Mouse (Mus musculus) regulatory T cell (primary cell): ENCODE data around the gene Prkra.

Source experiments
- in situ Hi-C: fragments of 300-600 bp; cut with MboI, MseI; formaldehyde crosslinking; loops from one replicate; pipeline ENCODE4 v1.15.1; 2025; ENCODE audit warnings: high pct_unique_total_duplicates

The Prkra gene

DNA sequence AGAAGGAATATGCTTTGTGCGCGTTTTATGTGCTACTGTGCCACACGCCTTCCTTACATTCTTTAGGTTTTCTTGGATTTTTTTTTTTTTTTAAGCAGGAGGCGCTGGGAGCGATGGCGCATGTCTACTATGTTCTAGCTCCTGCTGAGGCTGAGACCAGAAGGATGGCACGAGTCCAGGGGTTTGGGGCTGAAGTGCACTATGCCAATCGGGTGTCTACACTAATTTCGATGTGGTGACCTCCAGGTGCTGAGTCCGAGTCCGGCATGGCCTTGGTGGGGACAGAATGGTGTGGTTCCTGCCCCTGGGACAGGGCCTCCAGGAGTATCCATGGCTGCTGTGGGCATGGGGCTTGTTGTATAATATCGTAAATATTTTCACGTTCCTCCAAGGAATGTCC, 10.7 kb upstream of the Prkra start:
- in situ Hi-C loops = loop anchor here (25.0 kb wide), 1 partner anchor 771 kb away; no protein-coding TSS in a partner anchor

DNA sequence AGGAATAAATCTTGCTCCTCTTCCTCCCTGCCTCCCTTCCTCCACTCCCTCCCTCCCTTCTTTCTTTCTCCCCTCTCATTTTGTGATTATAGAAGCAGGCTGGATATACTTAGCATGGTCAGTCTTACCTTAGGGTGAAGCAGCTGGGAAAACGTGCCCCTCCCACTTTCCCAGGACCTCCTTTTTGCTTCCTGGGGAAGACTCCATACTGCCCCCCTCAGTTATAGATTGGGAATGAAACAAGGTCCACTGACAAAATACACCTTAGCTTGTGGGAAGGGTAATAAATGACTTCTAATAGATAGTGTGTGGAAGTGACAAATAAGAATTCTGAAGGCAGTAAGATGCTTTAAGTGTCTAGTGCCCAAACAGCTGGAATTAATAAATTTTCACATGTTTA, 8.2 kb upstream of the Prkra start:
- in situ Hi-C loops = loop anchor here (25.0 kb wide), 1 partner anchor 769 kb away; no protein-coding TSS in a partner anchor

DNA sequence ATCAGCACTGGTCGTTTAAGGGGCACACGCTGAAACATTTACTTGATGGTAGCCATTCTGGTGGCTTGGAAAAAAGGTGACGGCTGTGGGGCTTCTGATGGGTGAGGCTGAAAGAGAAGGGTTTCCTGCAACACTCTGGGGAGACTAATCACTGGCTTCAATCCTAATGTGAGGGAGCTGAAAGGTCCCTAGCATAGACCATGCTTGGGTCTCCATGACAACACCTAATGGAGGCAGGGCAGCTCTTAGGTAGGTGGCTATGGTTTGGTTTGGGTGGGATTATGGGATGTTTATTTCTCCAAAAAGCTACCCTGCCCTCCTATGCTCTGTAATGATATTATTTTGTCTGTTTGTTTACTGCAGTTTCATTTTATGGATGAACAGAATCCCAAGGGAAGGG, 7.6 kb upstream of the Prkra start:
- in situ Hi-C loops = loop anchor here (25.0 kb wide), 1 partner anchor 768 kb away; no protein-coding TSS in a partner anchor

DNA sequence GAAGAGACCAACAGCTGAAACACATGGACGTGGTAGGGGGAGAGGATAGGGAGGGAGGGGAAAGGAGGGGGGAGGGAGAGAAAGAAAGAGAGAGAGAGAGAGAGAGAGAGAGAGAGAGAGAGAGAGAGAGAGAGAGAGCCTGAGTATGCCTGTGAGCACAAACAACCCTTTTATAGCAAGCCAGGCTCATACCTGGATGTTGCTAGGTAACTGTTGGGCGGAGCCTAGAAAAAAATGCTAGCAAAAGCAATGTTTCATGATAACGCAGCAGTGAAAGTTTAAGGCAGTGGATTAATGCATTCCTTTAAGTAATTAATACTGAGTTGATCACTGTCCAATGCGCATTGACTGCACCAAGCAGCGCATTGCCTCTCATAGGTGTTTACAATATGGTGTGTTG, 6.8 kb upstream of the Prkra start:
- in situ Hi-C loops = loop anchor here (25.0 kb wide), 1 partner anchor 767 kb away; no protein-coding TSS in a partner anchor

DNA sequence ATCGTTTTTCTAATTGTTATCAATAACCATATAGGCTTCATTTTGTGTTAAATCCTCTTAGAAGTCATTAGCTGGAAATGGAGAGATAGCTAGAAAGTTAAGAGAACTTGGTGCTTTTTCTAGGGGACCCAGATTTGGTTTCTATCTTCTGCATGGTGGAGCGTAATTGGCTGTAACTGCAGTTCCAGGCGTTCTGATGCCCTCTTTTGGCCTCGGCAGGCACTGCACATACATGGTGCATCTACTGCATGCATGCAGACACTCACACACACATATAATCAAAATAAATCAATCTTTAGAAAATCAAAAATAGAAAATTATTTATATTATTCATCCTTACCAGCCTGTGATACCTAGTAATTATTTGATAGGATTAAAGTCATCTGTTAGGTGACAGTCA, 5.3 kb upstream of the Prkra start:
- in situ Hi-C loops = loop anchor here (25.0 kb wide), 1 partner anchor 766 kb away; no protein-coding TSS in a partner anchor

DNA sequence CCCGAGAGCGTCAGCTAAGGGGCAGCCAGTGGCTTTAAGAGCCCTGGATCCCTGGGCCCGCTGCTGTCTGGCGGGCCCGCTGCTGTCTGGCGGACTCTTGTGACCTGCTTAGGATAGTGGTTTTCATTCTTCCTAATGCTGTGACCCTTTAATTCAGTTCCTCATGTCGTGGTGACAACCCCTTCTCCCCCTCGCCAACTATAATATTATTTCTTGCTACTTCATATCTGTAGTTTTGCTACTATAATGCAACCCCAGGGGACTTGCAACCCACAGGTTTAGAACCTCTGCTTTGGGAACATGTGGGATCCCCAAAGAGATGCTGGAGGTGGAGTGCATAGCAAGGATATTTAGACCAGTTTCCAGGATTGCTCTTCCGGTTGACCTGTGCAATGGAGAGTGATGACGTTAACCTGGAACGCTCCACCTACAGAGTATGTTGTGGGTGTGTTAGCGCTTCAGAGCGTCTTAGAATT, 889 bp upstream of the Prkra start:
- in situ Hi-C loops = no loop called here

DNA sequence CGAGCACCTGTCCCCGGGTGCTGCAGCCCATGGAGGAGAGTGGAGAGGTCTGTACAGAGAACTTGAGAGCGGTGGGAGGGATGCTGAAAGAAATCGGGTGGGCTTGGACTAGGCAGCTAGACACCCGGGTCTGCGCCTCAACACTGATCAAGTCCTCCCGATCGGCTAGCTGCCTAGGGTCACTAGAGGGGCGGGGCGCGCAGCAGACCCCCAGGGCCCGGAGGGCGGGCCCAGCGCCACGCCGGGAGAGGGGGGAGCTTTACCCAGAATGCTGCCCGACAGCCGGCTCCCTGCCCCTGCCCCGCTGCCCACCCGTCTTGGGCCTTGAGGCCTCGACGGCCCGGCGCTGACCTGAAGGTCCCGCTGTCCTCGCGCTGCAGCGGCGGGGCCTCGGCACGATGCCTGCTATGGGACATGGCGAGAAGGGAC, 360 bp downstream of the Prkra start:
- in situ Hi-C loops = no loop called here

DNA sequence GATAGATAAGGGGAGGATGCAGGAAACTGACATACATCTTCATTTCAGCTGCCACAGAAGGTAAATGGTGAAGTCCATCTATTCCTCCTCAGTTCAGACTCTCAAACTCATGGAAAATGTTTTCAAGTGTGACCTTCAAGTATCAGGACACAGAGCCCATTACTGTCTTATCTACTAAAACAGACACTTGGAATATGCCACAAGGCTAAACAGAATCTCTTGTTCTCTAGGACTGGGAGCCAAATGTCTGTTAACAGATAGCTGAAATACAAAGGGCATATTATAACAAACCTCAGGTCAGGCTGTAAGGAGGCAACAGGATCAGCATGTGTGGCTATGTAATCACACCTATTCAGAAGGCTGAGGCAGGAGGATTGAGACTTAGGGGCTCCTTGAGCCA, 4.0 kb downstream of the Prkra start:
- in situ Hi-C loops = no loop called here

DNA sequence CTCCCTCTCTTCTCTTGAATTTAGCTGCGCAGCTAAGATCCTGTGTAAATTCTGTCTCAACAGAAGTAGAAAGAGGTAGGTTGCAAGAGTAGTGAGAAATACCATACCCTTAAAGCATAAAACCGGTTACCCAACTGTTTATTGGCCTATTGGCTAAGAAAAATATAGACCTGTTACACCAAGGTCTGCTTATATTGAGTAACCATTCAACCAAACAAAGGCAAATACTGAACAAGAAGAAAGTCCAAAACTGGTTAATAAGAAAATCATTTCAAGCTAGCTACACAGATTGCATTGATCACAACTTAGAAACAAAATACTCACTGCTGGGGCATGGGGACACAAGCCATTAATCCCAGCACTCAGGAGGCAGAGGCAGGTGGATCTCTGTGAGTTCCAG, 8.2 kb downstream of the Prkra start:
- in situ Hi-C loops = no loop called here

DNA sequence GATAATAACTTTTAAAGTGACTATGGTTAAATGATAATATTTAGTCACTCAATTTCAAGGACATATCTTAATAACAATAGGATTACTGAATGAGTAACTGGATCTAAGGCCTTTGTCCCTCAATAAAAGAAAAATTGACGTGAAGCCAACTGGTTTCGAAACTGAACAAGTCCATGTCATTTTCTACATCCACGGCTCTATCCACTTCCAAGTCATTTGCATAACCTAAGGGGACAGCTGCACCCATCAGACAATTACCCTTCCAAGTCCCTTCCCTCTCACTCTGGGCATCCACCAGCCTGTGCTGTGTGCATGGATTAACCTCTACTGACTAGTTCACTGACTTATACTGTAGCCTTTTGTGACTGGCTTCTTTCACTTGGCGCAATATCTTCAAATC, 16.2 kb downstream of the Prkra start:
- in situ Hi-C loops = no loop called here

DNA sequence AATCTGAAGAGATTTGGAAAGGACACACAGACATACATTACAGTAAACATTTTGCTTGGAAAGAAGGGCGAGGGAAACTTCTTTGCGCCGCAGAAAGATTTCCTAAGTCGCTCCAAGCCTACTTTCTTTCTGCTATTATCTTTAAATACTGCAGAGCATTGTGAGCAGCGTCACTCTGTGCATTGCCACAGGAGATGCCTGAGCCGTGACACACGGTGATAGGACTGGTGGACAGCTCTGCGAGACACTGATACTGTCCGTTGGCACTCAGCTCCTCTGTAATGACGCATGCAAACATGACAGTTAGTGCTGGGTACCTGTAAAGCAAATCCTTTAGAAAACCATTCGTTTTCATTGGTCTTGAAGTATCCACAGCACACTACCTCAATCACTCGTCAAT, 17.5 kb downstream of the Prkra start:
- in situ Hi-C loops = no loop called here

DNA sequence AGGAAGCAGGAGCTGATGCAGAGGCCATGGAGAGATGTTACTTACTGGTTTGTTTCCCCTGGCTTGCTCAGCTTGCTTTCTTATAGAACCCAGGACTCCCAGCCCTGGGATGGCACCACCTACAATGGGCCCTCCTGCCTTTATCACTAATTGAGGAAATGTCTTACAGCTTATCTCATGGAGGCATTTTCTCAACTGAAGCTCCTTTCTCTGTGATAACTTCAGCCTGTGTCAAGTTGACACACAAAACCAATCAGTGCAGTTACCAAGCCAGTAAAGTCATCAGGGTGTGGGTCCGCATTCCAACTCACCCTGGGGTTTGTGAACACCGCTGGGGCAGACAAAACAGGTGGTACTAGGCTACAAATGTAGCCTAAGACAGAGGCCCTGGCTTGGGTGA, 25.5 kb downstream of the Prkra start:
- in situ Hi-C loops = loop anchor here (10.0 kb wide), 1 partner anchor 358 kb away; no protein-coding TSS in a partner anchor

DNA sequence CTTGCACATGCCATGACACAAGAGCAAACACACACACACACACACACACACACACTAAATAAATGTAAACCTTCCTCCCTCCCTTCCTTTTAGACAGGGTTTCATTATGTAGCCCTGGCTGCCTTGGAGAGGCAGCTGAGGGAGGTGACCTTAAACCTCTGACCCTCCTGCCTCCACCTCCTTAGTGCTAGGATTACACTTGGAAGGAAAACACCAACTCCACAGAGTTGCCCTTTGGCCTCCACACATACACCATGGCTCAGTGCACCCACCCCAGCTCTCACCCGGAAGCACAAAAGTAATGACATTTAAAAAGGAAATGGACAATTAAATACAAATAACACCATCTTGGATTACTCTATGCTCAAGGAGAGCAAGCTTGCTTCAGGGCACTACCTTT, 26.1 kb downstream of the Prkra start:
- in situ Hi-C loops = loop anchor here (10.0 kb wide), 1 partner anchor 357 kb away; no protein-coding TSS in a partner anchor

DNA sequence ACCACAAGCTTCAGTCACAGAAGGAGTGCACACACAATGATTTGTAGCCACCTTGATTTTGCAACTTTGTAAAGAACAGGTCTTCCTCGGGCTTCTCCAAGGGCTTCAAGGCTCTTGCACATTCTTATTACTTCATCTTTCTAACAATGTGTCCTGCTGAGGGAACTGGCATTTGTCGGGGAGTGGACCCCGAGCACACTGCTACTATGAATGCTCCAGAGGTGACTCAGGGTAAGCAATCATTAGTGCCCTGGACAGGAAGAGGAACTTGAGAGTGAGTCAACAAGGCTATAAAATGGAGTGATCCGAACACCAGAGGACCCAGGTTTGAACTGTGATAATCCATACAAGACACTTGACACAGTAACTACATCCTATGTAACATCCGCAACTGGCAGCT, 27.6 kb downstream of the Prkra start:
- in situ Hi-C loops = loop anchor here (10.0 kb wide), 1 partner anchor 355 kb away; no protein-coding TSS in a partner anchor

DNA sequence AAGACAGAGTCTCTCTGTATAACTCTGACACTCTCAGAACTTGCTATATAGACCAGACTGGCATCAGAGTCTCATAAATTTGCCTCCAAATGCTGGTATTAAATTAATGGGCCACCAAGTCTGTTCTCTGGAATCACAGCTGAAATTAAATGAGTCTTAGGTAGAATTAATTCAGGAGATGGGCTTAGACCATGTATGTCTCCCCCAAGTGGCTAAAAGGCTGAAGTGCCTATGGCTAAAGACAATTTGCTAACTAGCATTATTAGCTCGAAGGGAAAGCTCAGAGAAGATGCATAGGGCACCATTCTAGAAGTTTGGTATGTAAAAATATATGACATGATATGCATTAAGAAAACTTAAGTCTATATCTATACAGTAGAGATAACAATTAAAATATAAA, 29.7 kb downstream of the Prkra start:
- in situ Hi-C loops = loop anchor here (5.0 to 10.0 kb wide), 2 partner anchors 246 to 487 kb away; no protein-coding TSS in a partner anchor

DNA sequence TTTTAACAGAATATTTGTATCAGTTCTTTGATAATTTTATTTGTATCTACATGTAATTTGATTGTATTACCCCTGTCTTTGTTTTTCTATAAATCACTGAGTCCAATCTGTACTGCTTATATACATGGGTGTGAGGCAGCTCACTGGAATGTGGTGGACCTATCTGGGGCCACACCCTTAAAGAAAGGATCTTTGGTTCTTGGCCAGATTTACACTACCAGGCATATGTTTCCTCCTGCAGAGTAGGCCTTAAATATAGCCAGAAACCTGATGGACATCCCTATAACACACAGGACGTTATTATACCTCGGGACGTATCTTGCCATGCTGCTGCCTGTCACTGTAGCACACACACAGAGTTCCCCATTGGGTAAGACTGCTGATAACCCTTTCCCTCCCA, 35.8 kb downstream of the Prkra start:
- in situ Hi-C loops = loop anchor here (10.0 kb wide), 1 partner anchor 493 kb away; no protein-coding TSS in a partner anchor

DNA sequence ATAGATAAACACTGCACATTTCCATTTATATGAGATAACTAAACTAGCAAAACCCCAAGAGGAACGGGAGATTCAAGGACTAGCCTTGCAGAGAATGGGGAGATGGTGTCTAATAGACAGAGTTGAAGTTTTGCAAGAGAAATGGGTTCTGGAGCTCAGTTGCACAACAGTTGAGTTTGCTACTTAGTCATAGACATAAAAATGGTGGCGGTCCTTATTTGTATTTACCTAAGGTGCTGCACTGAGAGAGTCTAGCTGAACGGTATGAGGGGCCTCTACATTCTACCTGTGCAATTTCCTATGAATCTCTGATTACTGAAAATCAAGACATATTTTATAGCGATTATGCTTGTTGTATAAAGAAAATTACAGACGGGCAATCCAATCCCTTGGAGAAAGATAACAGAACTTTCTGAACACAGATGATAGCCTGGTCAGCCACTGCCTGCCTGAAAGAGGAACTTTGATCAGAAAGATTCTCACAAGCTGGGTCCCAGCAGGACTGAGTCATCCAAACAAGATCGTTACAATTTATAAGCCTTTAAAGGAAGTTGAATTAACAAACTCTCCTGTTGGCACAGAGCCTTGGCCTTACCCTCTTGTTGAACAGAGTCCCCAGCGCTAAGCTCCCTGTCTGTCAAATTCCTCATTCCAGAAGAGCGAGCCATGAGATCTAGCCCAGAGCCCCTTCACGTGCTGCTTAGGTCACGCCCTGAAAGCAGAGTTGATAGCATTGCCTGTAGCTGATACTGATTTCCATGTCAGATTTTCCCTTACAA, 37.3 kb downstream of the Prkra start:
- in situ Hi-C loops = loop anchor here (10.0 kb wide), 1 partner anchor 494 kb away; no protein-coding TSS in a partner anchor

DNA sequence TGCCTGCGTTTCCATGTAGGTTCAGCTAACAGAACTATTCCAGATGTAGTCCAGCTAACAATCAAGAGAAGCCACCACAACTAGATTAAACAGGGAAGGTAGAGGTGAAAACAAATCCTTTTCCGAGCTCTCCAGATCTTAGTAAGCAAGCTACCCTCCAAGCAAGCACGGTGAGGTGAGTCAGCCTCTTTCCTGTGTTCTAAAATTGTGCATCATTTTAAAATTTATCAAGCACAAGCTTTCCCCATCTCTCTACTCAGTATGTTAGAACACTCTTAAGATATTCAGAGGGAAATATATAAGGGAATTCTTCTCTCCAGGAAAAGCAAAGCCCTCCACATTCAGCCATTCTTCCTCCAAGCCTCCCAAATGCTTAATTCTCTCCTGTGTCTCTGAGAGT, 41.1 kb downstream of the Prkra start:
- in situ Hi-C loops = no loop called here

DNA sequence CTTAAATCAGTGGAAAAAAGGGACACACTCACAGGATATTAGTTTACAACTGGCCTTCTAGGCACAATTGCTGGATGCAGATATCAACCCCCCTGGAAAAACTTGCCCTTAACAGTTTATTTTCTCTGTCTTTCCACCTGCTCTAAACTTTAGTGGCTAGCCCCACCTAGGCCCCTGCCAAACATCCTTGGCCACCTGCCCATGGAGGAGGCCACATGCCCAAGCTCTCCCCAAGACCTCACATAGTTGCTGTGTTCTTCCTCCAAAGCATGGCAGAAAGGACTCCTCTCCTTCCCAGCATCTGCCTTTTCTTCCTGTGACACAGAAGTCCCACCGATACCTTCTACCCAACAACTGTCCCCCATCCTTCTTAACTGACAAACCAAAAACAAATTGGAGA, 45.6 kb downstream of the Prkra start:
- in situ Hi-C loops = no loop called here

DNA sequence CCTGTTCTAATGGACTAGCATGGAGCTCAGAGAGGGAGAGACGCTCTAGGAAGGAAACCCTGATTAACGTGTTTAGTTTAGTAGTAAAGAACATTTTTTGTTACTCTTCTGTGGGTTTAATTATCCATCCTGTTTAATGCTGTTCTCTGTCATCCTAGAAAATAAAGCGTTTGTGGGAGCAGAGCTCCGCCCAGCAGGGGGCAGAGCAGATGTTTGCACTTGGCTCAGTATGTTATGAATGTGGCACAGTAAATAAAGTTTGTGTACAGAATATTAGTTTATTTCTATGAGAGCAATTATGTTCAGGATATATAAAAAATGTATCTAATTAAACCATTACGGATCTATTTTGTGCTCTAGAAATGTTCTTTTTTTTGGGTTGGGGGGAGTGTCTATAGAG, 48.6 kb downstream of the Prkra start:
- in situ Hi-C loops = no loop called here

DNA sequence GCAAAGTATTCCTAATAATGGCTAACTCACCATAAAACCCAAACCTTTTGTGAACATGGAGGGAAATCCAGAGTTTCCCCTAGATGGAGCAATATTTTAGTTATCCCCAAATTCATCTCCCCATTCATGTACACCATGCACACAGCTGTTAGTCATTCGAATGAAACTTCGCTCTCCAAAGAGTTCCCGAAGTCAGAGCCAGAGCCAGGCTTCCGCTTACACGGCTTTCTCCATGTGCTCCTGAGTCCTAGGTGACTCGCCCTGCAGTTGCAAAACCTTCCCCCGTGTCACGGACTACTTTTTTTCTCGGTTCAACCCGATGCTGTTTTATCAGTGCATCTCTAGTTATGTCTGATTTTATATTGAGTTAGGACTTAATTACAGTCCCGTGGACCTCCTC, 50.3 kb downstream of the Prkra start:
- in situ Hi-C loops = no loop called here

DNA sequence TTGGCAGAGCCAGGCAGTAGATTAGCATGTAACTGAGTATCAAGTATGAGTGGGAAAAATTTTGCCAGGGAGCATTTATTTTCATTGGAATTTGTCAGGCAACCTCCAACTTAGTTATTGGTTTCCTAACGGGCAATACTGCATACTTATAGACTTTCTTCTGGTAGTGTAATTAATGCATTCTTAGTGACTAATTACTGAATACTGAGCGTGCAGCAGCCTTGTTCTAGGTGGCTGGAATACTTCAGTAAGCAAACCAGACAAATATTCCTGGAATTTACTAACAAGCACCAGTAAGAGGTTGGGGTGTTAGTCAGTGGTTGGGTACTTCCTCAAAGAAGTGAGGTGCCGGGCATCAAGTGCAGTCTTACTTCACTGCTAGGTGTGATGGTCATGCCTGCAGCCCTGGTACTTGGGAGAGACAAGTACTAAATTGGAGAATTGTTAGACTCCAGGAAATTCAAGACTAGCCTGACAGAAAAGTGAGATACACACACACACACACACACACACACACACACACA, 55.4 kb downstream of the Prkra start:
- in situ Hi-C loops = no loop called here

DNA sequence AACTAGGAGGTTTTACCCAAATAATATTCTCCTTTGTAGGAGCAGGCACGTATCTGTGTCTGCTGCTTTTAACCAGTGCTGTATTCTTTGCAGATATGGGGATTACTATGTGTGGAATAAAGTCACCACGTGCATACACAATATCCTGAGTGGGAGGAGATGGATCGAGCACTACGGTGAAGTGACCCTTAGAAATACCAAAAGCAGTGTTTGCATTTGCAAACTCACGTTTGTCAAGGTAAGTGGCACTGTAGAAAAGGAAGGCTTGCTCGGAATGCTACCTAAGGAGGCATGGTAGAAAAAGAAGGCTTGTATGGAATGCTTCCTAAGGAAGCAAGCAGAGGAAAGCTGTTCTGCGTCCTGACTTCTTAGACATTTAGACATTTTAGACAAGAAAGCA, 57.6 kb downstream of the Prkra start:
- in situ Hi-C loops = no loop called here
